Mouse (Mus musculus): ENCODE data around the gene Brca1.
"Not testable (repeated sequence)": the region's sequence is repeated elsewhere in the genome, so short reads cannot be mapped to it uniquely, and the experiment has no call there.

Gene Brca1

GRCm38 (mm10) chr11:101551751-101552475, at the start of gene Brca1, which contains the start of gene Nbr1:
TSS of gene Brca1 (minus strand) at chr11:101551955.
TSS of gene Nbr1 (plus strand) at chr11:101552149.
- peak; percentile 96 for DNase-seq (ENCODE audit: low spot score)

GRCm38 (mm10) chr11:101599156-101599555, 47.4 kb upstream of the Brca1 start, which contains the start of gene Gm11634:
TSS of gene Gm11634 (minus strand) at chr11:101599256.
- DNase-seq (ENCODE audit: low spot score), result no peak

- no peak for DNase-seq (ENCODE audit: low spot score)
Observed at GRCm38 (mm10) chr11:101589989-101590624, 38.4 kb upstream of the Brca1 start.

DNA sequence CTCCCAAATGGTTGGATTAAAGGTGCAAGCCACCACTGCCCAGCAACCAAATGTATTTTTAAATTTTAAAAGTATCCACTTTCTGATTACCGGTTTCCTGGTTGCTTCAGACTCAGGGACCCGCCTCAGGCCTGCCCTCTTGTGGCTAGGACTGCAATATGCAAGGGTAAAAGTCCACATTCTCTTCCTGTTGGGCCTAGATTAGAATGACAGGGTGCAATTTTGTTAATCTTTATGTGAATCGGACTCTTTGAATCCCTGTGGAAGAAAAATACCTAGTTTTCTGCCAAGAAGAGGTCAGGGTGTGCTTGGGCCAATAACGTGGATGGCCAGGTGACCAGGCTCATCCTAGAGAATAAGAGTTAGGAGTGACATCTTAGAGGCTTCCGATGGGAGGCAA, 37.7 kb upstream of the Brca1 start:
- DNase-seq (ENCODE audit: low spot score), result peak; percentile 56

DNA sequence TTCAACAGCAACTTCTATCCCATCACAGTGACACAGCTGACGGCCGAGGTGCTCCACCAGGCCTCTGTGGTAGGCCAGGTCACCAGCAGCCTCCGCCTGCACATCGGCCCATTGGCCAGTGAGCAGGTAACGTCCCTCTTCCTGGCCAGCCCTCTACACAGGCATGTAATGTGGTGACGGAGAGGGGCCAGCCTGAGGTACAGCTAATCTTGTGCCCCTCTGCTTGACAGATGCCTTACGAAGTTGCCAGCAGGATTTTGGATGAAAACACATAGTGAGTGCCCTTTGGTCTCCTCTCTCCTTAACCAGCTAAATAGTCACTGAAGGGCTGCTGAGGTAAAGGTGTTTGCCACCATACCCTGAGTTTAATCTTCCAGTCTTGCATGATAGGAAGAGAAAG, 37.1 kb upstream of the Brca1 start:
- no peak for DNase-seq (ENCODE audit: low spot score)

DNA sequence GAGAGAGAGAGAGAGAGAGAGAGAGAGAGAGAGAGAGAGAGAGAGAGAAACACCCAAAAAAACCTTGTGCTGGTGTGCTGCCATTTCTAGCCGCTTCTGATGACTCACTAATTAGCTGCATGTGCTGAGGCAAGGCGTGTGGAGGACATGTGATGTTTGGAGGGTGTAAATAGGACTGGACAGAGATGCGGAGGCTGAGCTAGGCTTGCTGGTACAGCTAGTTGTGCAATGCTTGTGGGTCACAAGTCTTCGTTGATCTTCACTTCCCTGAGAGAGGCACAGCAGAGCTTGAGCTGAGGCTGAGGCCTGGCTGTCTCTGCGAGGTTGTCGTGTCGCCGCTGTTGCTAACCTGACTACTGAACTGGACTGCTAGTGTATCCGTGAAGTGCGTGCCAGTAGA, 35.9 kb upstream of the Brca1 start:
- peak; percentile 77 for DNase-seq (ENCODE audit: low spot score)

- DNase-seq (ENCODE audit: low spot score), result no peak
Observed at GRCm38 (mm10) chr11:101585805-101586204, 34.0 kb upstream of the Brca1 start.

- DNase-seq (ENCODE audit: low spot score), result not testable (repeated sequence)
Observed at GRCm38 (mm10) chr11:101585031-101585430, 33.3 kb upstream of the Brca1 start.

GRCm38 (mm10) chr11:101583205-101583604, 31.4 kb upstream of the Brca1 start:
- DNase-seq (ENCODE audit: low spot score), result no peak

GRCm38 (mm10) chr11:101582054-101583035, 30.6 kb upstream of the Brca1 start, which contains the start of gene Tmem106a:
TSS of gene Tmem106a (plus strand) at chr11:101582242.
- DNase-seq (ENCODE audit: low spot score), result peak; percentile 14

DNA sequence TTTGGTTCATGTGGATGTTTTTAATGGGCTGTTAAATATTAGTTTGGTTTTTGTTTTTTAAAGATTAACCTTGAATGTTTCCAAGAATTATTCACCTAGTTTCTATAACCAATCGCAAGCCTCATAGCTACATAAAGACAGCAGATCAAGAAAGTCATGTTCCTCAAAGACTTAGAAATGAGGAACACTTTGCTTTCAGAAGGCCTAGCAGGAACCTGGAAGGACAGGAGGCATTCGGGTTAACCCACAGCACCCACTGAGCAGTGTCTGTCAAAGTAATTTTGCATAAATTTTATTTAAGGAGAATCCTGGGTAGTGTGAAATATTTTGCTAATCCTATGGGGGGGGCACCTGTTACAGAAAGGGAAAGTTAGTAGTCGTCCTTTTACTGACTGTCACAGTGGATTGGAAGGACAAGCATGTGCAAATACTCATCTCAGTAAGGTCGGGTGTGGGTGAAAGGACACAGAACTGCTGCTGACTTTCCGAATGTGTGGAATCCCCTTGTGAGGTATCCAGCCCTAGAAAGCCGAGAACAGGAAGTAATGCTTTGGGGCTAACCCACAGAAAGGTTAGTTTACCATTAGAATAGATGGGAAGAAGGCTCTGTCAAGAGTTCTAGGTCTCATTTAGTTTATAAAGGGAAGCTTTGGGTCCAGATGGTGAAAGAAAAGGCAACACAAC, 29.5 kb upstream of the Brca1 start:
- no peak for DNase-seq (ENCODE audit: low spot score)

GRCm38 (mm10) chr11:101576116-101576515, 24.4 kb upstream of the Brca1 start:
- DNase-seq (ENCODE audit: low spot score), result no peak

- DNase-seq (ENCODE audit: low spot score), result no peak
Observed at GRCm38 (mm10) chr11:101568421-101568820, 16.7 kb upstream of the Brca1 start.

DNA sequence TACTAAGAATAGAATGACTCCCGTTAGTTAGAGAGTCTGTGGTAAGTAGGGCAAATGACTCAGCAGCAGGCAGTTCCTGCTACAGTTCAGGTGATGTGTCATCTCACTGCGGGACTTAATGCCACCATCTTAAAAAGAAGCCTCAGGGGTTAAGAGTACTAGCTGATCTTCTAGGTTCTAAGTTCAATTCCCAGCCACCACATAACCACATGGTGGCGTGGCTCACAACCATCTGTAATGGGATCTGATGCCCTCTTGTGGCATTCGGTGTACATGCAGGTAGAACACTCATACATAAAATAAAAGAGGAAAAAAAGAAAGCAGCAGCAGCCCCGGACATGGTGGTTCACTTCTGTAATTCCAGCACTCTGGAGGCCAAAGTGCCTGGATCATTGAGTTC, 10.6 kb upstream of the Brca1 start:
- DNase-seq (ENCODE audit: low spot score), result peak; percentile 72

- peak; percentile 55 for DNase-seq (ENCODE audit: low spot score)
Observed at GRCm38 (mm10) chr11:101556954-101557353, 5.2 kb upstream of the Brca1 start.

DNA sequence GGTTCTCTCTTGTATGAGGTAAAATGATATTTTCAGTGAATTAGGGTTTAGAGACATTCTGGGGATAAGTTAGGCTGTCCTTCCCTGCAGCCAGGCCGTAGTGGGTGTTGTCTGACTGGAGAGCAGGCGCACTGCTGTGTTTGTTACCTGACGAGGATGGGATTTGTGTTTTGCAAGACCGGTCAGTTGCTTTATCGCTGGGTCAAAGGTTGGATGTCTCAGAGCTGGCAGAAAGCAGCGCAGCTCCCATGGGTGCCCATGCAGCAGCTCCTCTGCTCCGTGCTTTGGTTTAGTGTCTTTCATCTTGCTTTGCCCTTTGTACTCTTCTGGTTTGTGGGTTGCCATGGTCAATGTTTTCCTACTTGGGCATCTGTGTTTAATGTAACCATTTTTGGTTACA, 4.8 kb upstream of the Brca1 start:
- DNase-seq (ENCODE audit: low spot score), result no peak

DNA sequence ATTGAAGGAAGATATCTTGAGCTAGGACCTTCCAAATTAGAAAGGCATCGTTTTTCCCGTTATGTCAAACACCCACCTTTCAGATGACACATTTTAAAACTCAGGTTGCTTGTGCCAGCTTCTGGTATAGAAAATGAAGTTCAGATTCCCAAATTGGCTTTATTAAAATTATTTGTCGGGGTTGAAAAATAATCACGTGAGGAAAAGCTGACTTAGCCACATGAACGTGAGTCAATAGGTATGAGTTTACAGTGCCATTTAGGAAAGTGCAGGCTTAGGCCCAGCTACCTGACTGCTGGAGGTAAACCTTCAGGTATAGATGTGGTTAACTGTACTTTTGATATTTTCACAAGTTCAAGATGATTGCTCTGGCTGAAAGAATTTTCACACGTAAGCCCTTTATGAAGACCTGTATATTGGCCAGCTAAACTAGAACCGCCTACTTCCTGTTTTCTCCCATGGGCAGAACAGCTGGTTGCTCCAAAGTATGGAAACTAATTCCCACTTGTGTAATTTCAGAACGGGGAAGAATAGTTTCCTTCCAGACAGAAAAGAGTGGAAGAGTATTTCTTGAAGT, 1.7 kb upstream of the Brca1 start:
- no peak for DNase-seq (ENCODE audit: low spot score)

DNA sequence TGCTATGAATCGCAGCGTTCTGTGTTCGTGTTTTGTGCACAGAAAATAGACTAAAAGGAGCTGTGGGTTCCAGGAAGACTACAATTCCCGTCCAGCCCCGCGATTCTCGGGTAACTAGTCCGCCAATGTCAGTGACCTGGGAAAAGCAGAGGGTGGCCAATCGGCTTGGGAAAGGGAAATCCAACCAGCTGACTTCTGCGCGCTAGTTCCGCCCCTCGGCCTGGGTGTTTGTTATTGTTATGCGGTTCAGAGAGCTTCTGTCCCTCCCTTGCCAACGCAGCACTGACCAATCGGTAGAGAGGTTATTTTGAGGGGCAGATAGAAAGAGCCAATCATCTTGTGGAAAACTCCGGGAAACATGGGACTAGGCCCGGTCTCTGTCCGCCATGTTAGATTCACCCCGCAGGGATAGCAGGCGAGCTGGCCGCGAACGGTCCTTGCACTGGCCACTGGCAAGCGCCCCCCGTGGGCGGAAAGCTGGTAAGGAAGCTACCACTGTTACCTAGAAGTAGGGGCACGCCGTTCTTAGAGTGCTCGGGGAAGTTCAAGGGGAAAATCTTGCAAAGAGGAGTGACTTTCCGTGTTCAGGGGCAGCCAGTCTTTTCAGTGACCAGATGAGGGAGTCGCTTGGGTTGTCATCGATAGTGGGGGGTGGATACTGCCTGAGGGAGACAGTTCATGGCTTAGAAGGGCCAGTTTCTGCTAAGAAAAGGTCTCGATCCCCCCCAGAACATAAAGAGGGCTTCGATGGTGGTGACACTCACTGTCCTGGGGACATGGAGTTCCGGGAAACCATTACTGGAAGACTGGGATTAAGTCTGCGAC, 933 bp upstream of the Brca1 start:
- peak; percentile 98 for DNase-seq (ENCODE audit: low spot score)

DNA sequence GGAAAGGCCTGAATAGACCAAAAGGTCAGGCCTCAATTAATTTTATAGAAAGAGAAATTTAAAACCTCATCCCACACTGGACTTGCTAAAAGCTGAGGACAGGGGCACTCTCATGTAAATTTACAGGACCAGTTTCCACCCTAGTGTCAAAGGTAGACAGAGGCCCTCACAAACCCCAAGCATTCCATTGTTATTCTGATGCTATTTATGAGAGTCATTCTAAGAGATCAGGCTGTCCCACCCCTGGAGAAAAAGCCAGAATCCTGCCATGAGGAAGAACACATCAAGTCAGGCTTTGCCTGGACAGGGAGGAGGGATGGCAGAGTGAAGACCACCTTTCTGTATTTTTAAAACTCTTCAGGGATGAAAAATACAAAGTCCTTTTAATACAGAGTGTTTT, 3.2 kb downstream of the Brca1 start:
- no peak for DNase-seq (ENCODE audit: low spot score)

DNA sequence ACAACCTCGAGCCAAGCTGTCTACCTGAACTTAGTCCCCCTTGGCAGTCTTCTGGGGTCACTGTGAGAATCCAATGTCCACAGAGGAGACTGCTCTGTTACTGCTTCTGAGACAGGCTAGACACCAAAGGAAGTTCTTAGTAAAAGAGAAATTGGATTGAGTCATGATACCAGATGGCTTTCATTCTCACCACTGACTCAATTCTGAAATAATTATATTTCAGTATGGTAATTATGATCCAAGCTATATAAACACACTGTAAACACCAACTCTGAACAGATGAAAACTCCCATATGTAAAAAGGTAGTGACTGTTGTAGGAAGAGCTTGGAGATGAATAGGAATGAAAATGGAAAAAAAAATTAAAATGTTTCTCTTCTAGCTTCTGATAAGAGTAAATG, 7.6 kb downstream of the Brca1 start:
- no peak for DNase-seq (ENCODE audit: low spot score)

All from MN1 (cell line).